Mouse (Mus musculus): ENCODE measurements around the gene Vmac.
A peak's percentile ranks its signal among the peaks of the same experiment; 100 is the strongest.

GRCm38 (mm10) chr17:56764474-56765354 is 46.9 kb upstream of the Vmac start, which contains the start of gene Dus3l:
- TF ChIP-seq BHLHE40 (IDR thresholded peaks at IDR 0.05; ENCODE audit: borderline replicate concordance, low read depth, low read length) (no peak), RCOR1 (IDR thresholded peaks at IDR 0.05; ENCODE audit: low read depth, low read length) (0 out of 2 replicates have a peak, but pooled peaks have one; percentile 0), CHD2 (IDR thresholded peaks at IDR 0.05; ENCODE audit: low read length) (peak; percentile 34; the same call in 1 of the 2 replicates), CHD1 (IDR thresholded peaks at IDR 0.05; ENCODE audit: low read depth, low read length) (no peak), POLR2A (IDR thresholded peaks at IDR 0.05; ENCODE audit: control insufficient read depth in 1 of 2, insufficient read depth in 1 of 2, low read depth in 1 of 2, low read length in 2 of 2, poor library complexity in 1 of 2) (peak; percentile 42 to 85; a peak in 3 of 4 replicates), POLR2AphosphoS5 (IDR thresholded peaks at IDR 0.05; ENCODE audit: borderline replicate concordance, low read depth, low read length) (no peak), CTCF (IDR thresholded peaks at IDR 0.05 in 2 of 3, conservative IDR thresholded peaks at IDR 0.05 in 1 of 3; ENCODE audit: control insufficient read depth in 1 of 3, insufficient read depth in 1 of 3, low read depth in 2 of 3, low read length in 3 of 3, poor library complexity in 1 of 3, severe bottlenecking in 1 of 3) (no peak), MYC (IDR thresholded peaks at IDR 0.05; ENCODE audit: low read depth, low read length) (peak; percentile 94), TBP (IDR thresholded peaks at IDR 0.05; ENCODE audit: low read depth, low read length) (0 out of 2 replicates have a peak, but pooled peaks have one; percentile 49), MXI1 (IDR thresholded peaks at IDR 0.05; ENCODE audit: low read depth, low read length) (peak; percentile 79)
